In genomic region chr14:120945146-120945545, GRCm38 (mm10) we compare ENCODE assay signal across 19 mouse cellular contexts. TPM values are rescaled to one million over a fixed set of nuclear protein-coding genes. Genes with fewer than 3 reads are reported as not detected.
DNase-seq lines count a peak whose midpoint lies in the region; ATAC-seq lines count a peak whose summit lies in the region.
"Had no signal": no experiment of that assay in that cellular context is flagged by ENCODE, and none has a peak within 500 bp of the region (broad histone marks: within the 10 kb centered on the region; RNA-seq: fewer than 3 reads in every experiment).

No protein-coding gene starts in this region.

- H3K36me3 ChIP-seq in kidney, embryonic 15.5 days, result peaks cover 96% of the 10 kb centered on the region
- H3K36me3 ChIP-seq in lung, embryonic 16.5 days (ENCODE audit: control insufficient read depth, insufficient read depth, low read length), result peaks cover 47% of the 10 kb centered on the region

- 42% methylated on average over 7 of the region's 7 CpGs for WGBS in kidney, embryonic 15.5 days
- 47% methylated on average over 7 of the region's 7 CpGs for WGBS in lung, embryonic 16.5 days

- H3K27ac ChIP-seq in kidney, embryonic 15.5 days, result peak overlapping the region; percentile 51
- H3K27ac ChIP-seq in lung, embryonic 16.5 days (ENCODE audit: low read length), result peak overlapping the region; percentile 58
- H3K27ac ChIP-seq: embryonic facial prominence, embryonic 10.5 days; forebrain, embryonic 13.5 days; heart, adult 2 months; heart, embryonic 15.5 days had no signal

- no peak overlapping the region for H3K9ac ChIP-seq in kidney, embryonic 15.5 days
- H3K9ac ChIP-seq in lung, embryonic 16.5 days (ENCODE audit: low read length), result no peak overlapping the region
- H3K9ac ChIP-seq: forebrain, embryonic 13.5 days; forebrain, postnatal 0 days; heart, embryonic 15.5 days had no signal

- H3K27me3 ChIP-seq in kidney, embryonic 15.5 days, result no peaks in the 10 kb centered on the region
- H3K27me3 ChIP-seq in lung, embryonic 16.5 days (ENCODE audit: control insufficient read depth, insufficient read depth, low read depth, low read length), result no peaks in the 10 kb centered on the region
- H3K27me3 ChIP-seq: forebrain, embryonic 13.5 days; heart, embryonic 15.5 days had no signal

- no peak overlapping the region for H3K4me2 ChIP-seq in kidney, embryonic 15.5 days
- H3K4me2 ChIP-seq in lung, embryonic 16.5 days (ENCODE audit: low read depth, low read length), result no peak overlapping the region
- H3K4me2 ChIP-seq: forebrain, embryonic 13.5 days; heart, embryonic 11.5 days; heart, embryonic 15.5 days had no signal

- no peak for DNase-seq in kidney, adult 18-20 months
- peak; percentile 29 to 31 for DNase-seq in kidney, postnatal 4 days
- no peak for DNase-seq in kidney, adult 8-10 months
- DNase-seq in lung, postnatal 10 days, result no peak
- peak; percentile 31 for DNase-seq in skeletal muscle tissue, adult 2 months (ENCODE audit: low read depth, low spot score)
- DNase-seq: adrenal gland, adult 8-10 months; adrenal gland, postnatal 36 days; cerebellum, adult 2 months; cerebellum, postnatal 10 days; forebrain, postnatal 0 days; heart, adult 2 months; heart, postnatal 14 days had no signal

- H3K4me1 ChIP-seq in kidney, embryonic 15.5 days, result no peaks in the 10 kb centered on the region; the same call in 1 of the 2 replicates
- peaks cover 11% of the 10 kb centered on the region for H3K4me1 ChIP-seq in lung, embryonic 16.5 days (replicated peaks; ENCODE audit: control insufficient read depth, insufficient read depth, low read length)
- H3K4me1 ChIP-seq: embryonic facial prominence, embryonic 10.5 days had no signal

- no peaks in the 10 kb centered on the region for H3K9me3 ChIP-seq in kidney, embryonic 15.5 days (replicated peaks)
- H3K9me3 ChIP-seq in lung, embryonic 16.5 days (ENCODE audit: control insufficient read depth, low read length), result no peaks in the 10 kb centered on the region
- H3K9me3 ChIP-seq: forebrain, embryonic 13.5 days; heart, embryonic 15.5 days had no signal

- peak; percentile 77 for ATAC-seq in kidney, embryonic 15.5 days (replicated peaks; ENCODE audit: low FRiP score)
- ATAC-seq in lung, embryonic 16.5 days (ENCODE audit: low read depth), result peak; percentile 53
- ATAC-seq in activated CD4-positive, CD25-positive, alpha-beta regulatory T cell, adult 4 months, result no peak
- ATAC-seq: forebrain, embryonic 13.5 days; forebrain, postnatal 0 days had no signal

- no peak overlapping the region for H3K4me3 ChIP-seq in kidney, embryonic 15.5 days (replicated peaks)
- no peak overlapping the region for H3K4me3 ChIP-seq in lung, embryonic 16.5 days (ENCODE audit: low read length)
- H3K4me3 ChIP-seq: embryonic facial prominence, embryonic 10.5 days; forebrain, embryonic 13.5 days; heart, adult 2 months; heart, embryonic 15.5 days had no signal

RNA-seq across cellular contexts. Expression of gene Ipo5, which starts 34.1 kb away (rescaled TPM):
- 99.2 and 102 TPM in 2 replicates for polyA plus RNA-seq in kidney, embryonic 15.5 days (2015; fragmentation: Nextera tagmentation; extraction: Ambion mirVana)
- 71.8 and 78.9 TPM in 2 replicates for polyA plus RNA-seq in lung, embryonic 16.5 days (2015; fragmentation: Nextera tagmentation; extraction: Ambion mirVana)
- polyA plus RNA-seq in activated CD4-positive, CD25-positive, alpha-beta regulatory T cell, adult 4 months (2017; shearing (Covaris generic)), result 10 to 100 TPM; 43.4 to 46.7 TPM

Comparison
In these comparisons a context has a peak if more than half of its experiments do, and no peak if none do; other contexts are left out.
1. DNase-seq: peak in kidney, postnatal 4 days (2 of 2) and skeletal muscle tissue, adult 2 months (single experiment); none in kidney, adult 18-20 months (single experiment), kidney, adult 8-10 months (0 of 2) and lung, postnatal 10 days (single experiment).